Mouse (Mus musculus) brain, embryonic 14.5 days (tissue): ENCODE results near the gene Tbc1d24. TPM values are rescaled to one million over a fixed set of nuclear protein-coding genes. Genes with fewer than 3 reads are reported as not detected.

Source experiments
- DNase-seq: peaks from one replicate; pipeline ENCODE4 v3.0.0-alpha.2; 2011; ENCODE audit warnings: low read depth
- CTCF ChIP-seq: fragments of 200-500 bp; IDR thresholded peaks from 2 replicates; pipeline ENCODE4 v1.5.1; 2012; ENCODE audit warnings: inconsistent platforms, mild to moderate bottlenecking, moderate library complexity, borderline replicate concordance; ENCODE audit not compliant: insufficient read depth, insufficient read length; ENCODE audit errors: extremely low read depth
- POLR2A ChIP-seq: fragments of 200-500 bp; IDR thresholded peaks from 2 replicates; pipeline ENCODE4 v1.6.1; 2012; ENCODE audit warnings: mild to moderate bottlenecking, inconsistent platforms, borderline replicate concordance; ENCODE audit not compliant: poor library complexity, insufficient read depth, insufficient read length, severe bottlenecking; ENCODE audit errors: extremely low read depth
- polyA plus RNA-seq: library from polyadenylated mRNA; depleted of rRNA; stranded (reverse); fragments of >200 nt; gene quantifications from 2 replicates; pipeline ENCODE4 v1.2.3, GENCODE M21; 2012

Tbc1d24 gene
- polyA plus RNA-seq, 1 experiment = 84.7 TPM

DNA sequence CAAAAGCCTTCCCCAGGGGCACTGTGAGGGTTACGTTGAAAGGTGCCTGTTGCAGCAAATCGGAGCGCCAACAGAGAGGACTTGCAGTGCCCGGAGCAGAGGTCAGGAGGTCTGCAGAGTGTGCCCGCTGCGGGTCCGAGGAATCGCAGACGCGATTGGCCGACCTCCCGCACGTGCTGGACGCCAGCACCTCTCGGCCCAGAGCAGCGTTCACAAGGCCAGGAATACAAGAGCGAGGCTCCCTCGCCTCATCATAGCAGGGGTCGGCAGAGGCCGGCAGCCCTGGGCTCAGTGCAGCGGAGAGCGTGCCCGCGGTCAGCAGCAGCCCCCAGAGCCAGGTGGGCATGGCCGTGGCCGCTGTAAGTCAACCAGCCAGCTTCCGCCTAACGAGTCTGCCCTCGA is 3.3 kb upstream of the Tbc1d24 start:
- TF ChIP-seq POLR2A (0 out of 2 replicates have a peak, but pooled peaks have one; percentile 3), CTCF (no peak)
- peak; percentile 44 for DNase-seq

GRCm38 (mm10) chr17:24207768-24208640 is 2.6 kb upstream of the Tbc1d24 start:
- DNase-seq = no peak
- TF ChIP-seq POLR2A (no peak), CTCF (no peak)

DNA sequence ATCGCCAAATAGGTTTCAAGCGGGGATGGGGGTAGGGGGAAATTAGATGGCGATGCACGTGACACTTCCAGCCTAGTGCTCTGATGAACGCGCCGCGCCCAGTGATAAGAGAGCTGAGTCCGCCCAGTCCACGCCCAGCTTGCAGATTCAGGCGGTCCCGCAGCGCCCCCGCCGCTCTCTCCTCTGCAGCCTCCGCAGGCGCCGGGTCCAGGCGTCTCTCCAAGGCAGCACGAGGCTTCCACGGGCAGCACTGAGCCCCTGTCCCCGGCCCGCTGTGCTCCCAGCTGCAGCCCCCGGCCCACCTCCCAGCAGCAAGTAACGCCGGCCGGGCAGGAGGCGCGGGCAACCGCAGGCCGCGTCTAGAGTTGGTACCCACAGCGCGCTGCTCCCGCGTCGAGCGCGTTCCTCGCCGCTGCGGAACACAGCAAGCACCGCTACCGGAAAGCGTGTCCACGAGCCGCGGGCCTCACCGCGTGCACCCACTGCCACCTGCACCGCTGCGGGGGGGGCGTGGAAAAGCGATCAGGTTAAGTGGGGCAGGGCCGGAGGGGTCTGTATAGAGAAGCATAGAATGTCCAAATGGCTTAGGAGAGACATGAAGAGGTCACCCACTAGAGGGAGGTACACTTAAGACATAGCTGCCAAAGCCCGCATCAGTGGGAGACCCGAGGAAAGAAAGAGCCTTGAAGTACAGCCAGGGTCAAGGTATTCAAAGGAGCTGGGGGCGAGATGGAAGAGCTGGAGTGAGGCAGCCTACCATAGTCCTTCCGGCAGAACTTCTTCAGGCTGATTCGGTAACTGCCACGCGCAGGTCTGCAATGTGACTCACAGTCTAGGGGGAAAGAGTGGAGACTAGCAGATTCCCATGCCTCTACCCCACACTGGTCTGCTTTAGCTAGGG is 1.3 kb upstream of the Tbc1d24 start:
- TF ChIP-seq CTCF = peak; percentile 9; the same call in 1 of the 2 replicates
- TF ChIP-seq POLR2A = no peak
- DNase-seq = peak; percentile 78

- no peak for DNase-seq
- TF ChIP-seq CTCF (no peak), POLR2A (no peak)
Observed at GRCm38 (mm10) chr17:24205908-24206361, 573 bp upstream of the Tbc1d24 start.

DNA sequence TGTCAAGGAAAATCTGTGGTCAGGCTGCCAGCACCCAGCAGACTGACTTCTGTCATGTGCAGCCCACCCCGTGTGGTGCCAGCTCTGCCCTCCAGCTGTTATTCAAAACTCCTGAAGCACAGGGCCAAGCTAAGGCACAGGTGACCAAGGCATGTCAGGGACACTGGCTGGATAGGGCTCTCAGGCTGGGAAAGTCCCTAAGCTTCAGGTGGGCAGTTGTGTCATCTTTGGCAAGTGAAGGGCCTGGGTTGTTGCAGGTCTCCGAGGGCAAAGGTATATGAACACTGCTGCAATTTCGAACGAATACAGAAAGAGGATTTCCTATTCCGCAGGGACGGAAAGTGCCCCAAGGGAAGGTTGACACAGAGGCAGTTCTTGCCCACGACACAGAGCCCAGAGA is 516 bp downstream of the Tbc1d24 start:
- TF ChIP-seq POLR2A (no peak), CTCF (no peak)
- DNase-seq = peak; percentile 13

DNA sequence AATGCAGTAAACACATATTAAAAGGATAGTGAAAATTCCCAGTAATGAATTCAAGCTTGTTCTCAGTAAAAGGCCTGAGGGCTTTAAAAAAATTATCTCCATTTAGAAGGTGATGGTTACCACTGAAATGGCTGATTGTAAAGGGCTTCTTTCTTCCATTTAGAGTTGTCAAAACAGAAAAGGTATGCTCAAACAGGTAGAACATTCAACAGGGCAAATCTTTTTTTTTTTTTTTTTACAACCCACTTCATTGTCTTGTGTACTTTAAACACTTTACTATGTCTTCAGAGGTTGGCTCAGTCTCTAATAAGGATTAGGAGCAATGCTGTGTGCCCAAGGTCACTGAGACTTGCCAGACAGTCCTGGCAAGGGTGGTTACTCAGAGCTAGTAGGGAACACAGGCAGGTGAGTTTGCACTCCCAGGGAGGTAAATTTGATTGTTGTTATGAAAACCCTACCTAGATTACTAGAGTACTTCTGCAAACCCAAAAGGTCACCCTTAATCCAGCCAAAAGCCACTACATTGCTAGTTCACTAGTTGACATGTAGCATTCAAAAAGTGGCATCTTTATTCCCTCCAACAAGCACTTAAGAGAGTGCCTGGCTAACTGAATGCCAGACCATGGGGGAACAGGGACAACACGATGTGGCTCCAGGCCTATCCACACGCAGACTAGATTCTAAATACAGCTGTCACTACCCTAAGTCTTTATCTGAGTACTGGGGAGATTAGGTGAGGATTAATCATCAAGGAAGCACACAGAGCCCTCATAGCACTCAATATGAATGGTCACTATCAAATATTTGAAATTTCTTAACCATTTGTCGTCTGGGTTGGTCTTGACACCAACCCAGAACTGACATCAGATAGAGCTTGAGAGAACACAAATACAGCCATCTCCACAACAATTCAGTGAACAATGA is 1.5 kb downstream of the Tbc1d24 start:
- TF ChIP-seq POLR2A = no peak
- no peak for TF ChIP-seq CTCF
- no peak for DNase-seq

DNA sequence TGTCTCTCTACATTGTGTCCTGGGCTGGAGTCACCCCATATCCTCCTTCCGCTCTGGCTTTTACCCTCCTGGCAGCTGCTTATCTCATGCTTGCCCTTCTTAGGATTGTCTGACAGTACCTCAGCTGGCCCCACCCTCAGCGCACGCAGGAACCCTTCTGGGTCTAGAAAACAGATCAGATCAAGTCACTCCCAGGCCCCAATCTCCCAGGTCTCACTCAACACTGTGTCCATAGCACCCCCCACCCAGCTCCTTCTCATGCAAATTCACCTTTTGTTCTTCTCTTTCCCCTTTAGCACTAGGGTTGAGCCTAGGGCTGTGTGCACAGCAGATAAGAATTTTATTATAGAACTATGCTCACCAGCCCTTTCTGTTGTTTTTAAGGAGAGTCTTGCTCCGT is 2.3 kb downstream of the Tbc1d24 start:
- TF ChIP-seq CTCF (no peak), POLR2A (no peak)
- no peak for DNase-seq

- TF ChIP-seq CTCF (no peak), POLR2A (no peak)
Observed at GRCm38 (mm10) chr17:24201092-24201491, 4.3 kb downstream of the Tbc1d24 start.

DNA sequence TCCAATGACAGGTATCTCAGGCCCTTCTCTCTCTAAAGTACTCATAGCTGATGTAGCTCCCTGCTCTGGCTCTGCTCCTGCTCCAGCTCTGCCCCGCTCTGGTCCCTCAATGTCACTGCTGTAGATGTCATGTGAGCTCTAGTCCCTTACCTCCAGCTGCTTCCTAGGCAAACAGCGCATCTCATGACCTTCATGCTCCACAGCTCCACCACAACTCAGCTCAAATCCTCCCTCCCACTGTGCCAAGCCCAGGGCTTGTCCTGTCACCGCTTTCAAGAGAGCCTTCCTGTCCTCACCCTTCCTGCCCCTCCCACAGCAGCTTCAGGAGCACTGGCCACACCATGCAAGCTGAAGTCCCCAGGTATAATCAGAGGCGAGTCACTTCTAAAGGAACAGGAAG is 5.6 kb downstream of the Tbc1d24 start:
- TF ChIP-seq POLR2A = no peak
- no peak for TF ChIP-seq CTCF
- no peak for DNase-seq

More at GRCm38 (mm10) chr17:24201092-24201491, 4.3 kb downstream of the Tbc1d24 start:
- no peak for DNase-seq

DNA sequence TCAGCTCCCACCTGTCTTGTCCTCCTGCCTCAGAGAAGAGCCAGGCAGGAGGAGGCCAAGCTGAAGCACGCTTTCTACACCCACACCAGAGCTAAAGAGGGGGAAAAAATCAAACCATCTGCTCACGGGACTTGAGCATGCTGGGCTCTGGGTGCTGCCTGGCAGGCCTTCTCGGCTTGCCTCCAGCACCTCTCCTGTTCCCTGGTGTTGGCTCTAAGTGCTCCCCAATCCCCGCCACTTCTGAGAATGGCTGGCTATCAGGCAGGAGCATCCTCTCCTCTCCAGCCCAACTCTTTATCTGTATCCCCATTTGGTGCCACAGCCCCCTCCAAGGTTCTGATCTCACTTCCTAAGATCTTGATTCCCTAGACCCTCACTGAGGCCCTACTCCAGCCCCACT is 6.1 kb downstream of the Tbc1d24 start:
- TF ChIP-seq POLR2A (no peak), CTCF (no peak)
- DNase-seq = peak; percentile 25
